ENCODE assay signal across 8 mouse cellular contexts in genomic region chr15:97825941-97826587, GRCm38 (mm10). TPM values are rescaled to one million over a fixed set of nuclear protein-coding genes. Genes with fewer than 3 reads are reported as not detected.
DNase-seq lines count a peak whose midpoint lies in the region; ATAC-seq lines count a peak whose summit lies in the region.

No protein-coding gene starts in this region.

- peak overlapping the region; percentile 35; the same call in 1 of the 2 replicates for H3K4me2 ChIP-seq in kidney, embryonic 14.5 days (replicated peaks; ENCODE audit: low read depth, low read length)
- H3K4me2 ChIP-seq in hindbrain, embryonic 16.5 days (ENCODE audit: low read length): peak overlapping the region; percentile 23; the same call in 1 of the 2 replicates
- peak overlapping the region; percentile 41; the same call in 1 of the 2 replicates for H3K4me2 ChIP-seq in midbrain, embryonic 16.5 days (ENCODE audit: low read length)

- no peak for DNase-seq in kidney, adult 11 months
- DNase-seq in MN1 (ENCODE audit: low spot score): peak; percentile 72
- no peak for DNase-seq in frontal cortex, postnatal 14 days (ENCODE audit: low spot score in 2 of 2)
- DNase-seq in frontal cortex, adult 2 months (ENCODE audit: extremely low spot score in 1 of 2, low spot score in 1 of 2): no peak
- DNase-seq in layer of hippocampus, postnatal 25 days (ENCODE audit: extremely low spot score in 1 of 2, low spot score in 1 of 2): no peak

- peak overlapping the region; percentile 49 for H3K27ac ChIP-seq in kidney, embryonic 14.5 days (ENCODE audit: low read depth, low read length)
- H3K27ac ChIP-seq in hindbrain, embryonic 16.5 days (ENCODE audit: low read depth, low read length): no peak overlapping the region
- H3K27ac ChIP-seq in midbrain, embryonic 16.5 days (ENCODE audit: low read length): no peak overlapping the region

- WGBS in kidney, embryonic 14.5 days: 46% methylated on average over 12 of the region's 12 CpGs
- 41% methylated on average over 12 of the region's 12 CpGs for WGBS in hindbrain, embryonic 16.5 days
- 31% methylated on average over 12 of the region's 12 CpGs for WGBS in midbrain, embryonic 16.5 days

- H3K9me3 ChIP-seq in kidney, embryonic 14.5 days (ENCODE audit: control insufficient read depth, low read length): no peaks in the 10 kb centered on the region
- no peaks in the 10 kb centered on the region for H3K9me3 ChIP-seq in hindbrain, embryonic 16.5 days (ENCODE audit: control insufficient read depth, low read length)
- H3K9me3 ChIP-seq in midbrain, embryonic 16.5 days (replicated peaks; ENCODE audit: control insufficient read depth, low read length, poor library complexity, severe bottlenecking): no peaks in the 10 kb centered on the region

- peak overlapping the region; percentile 49; the same call in 1 of the 2 replicates for H3K9ac ChIP-seq in kidney, embryonic 14.5 days (ENCODE audit: low read depth, low read length)
- H3K9ac ChIP-seq in hindbrain, embryonic 16.5 days (ENCODE audit: low read depth, low read length): no peak overlapping the region
- H3K9ac ChIP-seq in midbrain, embryonic 16.5 days (ENCODE audit: low read depth, low read length): peak overlapping the region; percentile 36; the same call in 1 of the 2 replicates

- no peak for ATAC-seq in kidney, embryonic 14.5 days (ENCODE audit: low FRiP score, low TSS enrichment)
- ATAC-seq in hindbrain, embryonic 16.5 days: no peak
- no peak for ATAC-seq in midbrain, embryonic 16.5 days

- H3K36me3 ChIP-seq in kidney, embryonic 14.5 days (ENCODE audit: control insufficient read depth, insufficient read depth, low read length): peaks cover 8% of the 10 kb centered on the region; the same call in 1 of the 2 replicates
- no peaks in the 10 kb centered on the region for H3K36me3 ChIP-seq in hindbrain, embryonic 16.5 days (ENCODE audit: control insufficient read depth, insufficient read depth, low read length)
- H3K36me3 ChIP-seq in midbrain, embryonic 16.5 days (ENCODE audit: control insufficient read depth, insufficient read depth, low read length): no peaks in the 10 kb centered on the region

- H3K4me3 ChIP-seq in kidney, embryonic 14.5 days (ENCODE audit: low read length): peak overlapping the region; percentile 19; the same call in 1 of the 2 replicates
- H3K4me3 ChIP-seq in hindbrain, embryonic 16.5 days (ENCODE audit: low read length): no peak overlapping the region
- H3K4me3 ChIP-seq in midbrain, embryonic 16.5 days (ENCODE audit: low read depth, low read length): no peak overlapping the region

- H3K27me3 ChIP-seq in kidney, embryonic 14.5 days (ENCODE audit: control insufficient read depth, insufficient read depth, low read length): no peaks in the 10 kb centered on the region; the same call in 1 of the 2 replicates
- H3K27me3 ChIP-seq in hindbrain, embryonic 16.5 days (replicated peaks; ENCODE audit: control insufficient read depth, insufficient read depth, low read length): no peaks in the 10 kb centered on the region
- H3K27me3 ChIP-seq in midbrain, embryonic 16.5 days (ENCODE audit: control insufficient read depth, insufficient read depth, low read depth, low read length): no peaks in the 10 kb centered on the region

- peaks cover 76% of the 10 kb centered on the region for H3K4me1 ChIP-seq in kidney, embryonic 14.5 days (ENCODE audit: control insufficient read depth, insufficient read depth, low read length)
- H3K4me1 ChIP-seq in hindbrain, embryonic 16.5 days (ENCODE audit: control insufficient read depth, insufficient read depth, low read depth, low read length): peaks cover 66% of the 10 kb centered on the region
- peaks cover 73% of the 10 kb centered on the region for H3K4me1 ChIP-seq in midbrain, embryonic 16.5 days (ENCODE audit: control insufficient read depth, insufficient read depth, low read length)

RNA-seq across cellular contexts. Expression of gene Hdac7, which starts 18.2 kb away (rescaled TPM):
- 32.2 and 34.1 TPM in 2 replicates for polyA plus RNA-seq in kidney, embryonic 14.5 days (2014; fragmentation: Nextera tagmentation; extraction: Ambion mirVana)
- polyA plus RNA-seq in hindbrain, embryonic 16.5 days (2015; fragmentation: Nextera tagmentation; extraction: Ambion mirVana): 25.2 and 27.4 TPM in 2 replicates
- 28.6 and 31.5 TPM in 2 replicates for polyA plus RNA-seq in midbrain, embryonic 16.5 days (2015; fragmentation: Nextera tagmentation; extraction: Ambion mirVana)
- 50.2 and 57.5 TPM in 2 replicates for polyA plus RNA-seq in frontal cortex, adult 2 months (2012; rRNA removed)
- 10 to 100 TPM; 15.6 to 30.1 TPM for total RNA-seq in layer of hippocampus, postnatal 25 days (2021)

RNA-seq across cellular contexts. Expression of gene Slc48a1, which starts 47.7 kb away (rescaled TPM):
- 34.4 and 36.1 TPM in 2 replicates for polyA plus RNA-seq in kidney, embryonic 14.5 days (2014; fragmentation: Nextera tagmentation; extraction: Ambion mirVana)
- polyA plus RNA-seq in hindbrain, embryonic 16.5 days (2015; fragmentation: Nextera tagmentation; extraction: Ambion mirVana): 118 and 122 TPM in 2 replicates
- polyA plus RNA-seq in midbrain, embryonic 16.5 days (2015; fragmentation: Nextera tagmentation; extraction: Ambion mirVana): 92.1 and 100 TPM in 2 replicates
- polyA plus RNA-seq in frontal cortex, adult 2 months (2012; rRNA removed): 107 and 117 TPM in 2 replicates
- total RNA-seq in layer of hippocampus, postnatal 25 days (2021): 100 to 1,000 TPM; 151 to 169 TPM

RNA-seq across cellular contexts. Expression of gene Rapgef3, which starts 58.3 kb away (rescaled TPM):
- 11.9 and 15.7 TPM in 2 replicates for polyA plus RNA-seq in kidney, embryonic 14.5 days (2014; fragmentation: Nextera tagmentation; extraction: Ambion mirVana)
- polyA plus RNA-seq in hindbrain, embryonic 16.5 days (2015; fragmentation: Nextera tagmentation; extraction: Ambion mirVana): 17.8 and 18.4 TPM in 2 replicates
- polyA plus RNA-seq in midbrain, embryonic 16.5 days (2015; fragmentation: Nextera tagmentation; extraction: Ambion mirVana): 19.7 and 21.3 TPM in 2 replicates
- polyA plus RNA-seq in frontal cortex, adult 2 months (2012; rRNA removed): 69.2 and 78.4 TPM in 2 replicates
- total RNA-seq in layer of hippocampus, postnatal 25 days (2021): 10 to 100 TPM; 36.3 to 40.3 TPM
